Mouse (Mus musculus) limb, embryonic 11.5 days (tissue): Measurements from ENCODE around the gene Dock8. TPM values are rescaled to one million over a fixed set of nuclear protein-coding genes. Genes with fewer than 3 reads are reported as not detected.

Experiments
- ATAC-seq: fragments of 200-750 bp; cut with Nextera tagmentation; 2 replicates; pipeline ENCODE4 v1.8.0; 2017; ENCODE audit warnings: low read depth; ENCODE audit not compliant: insufficient number of reproducible peaks, low FRiP score, low TSS enrichment
- DNase-seq: peaks from one replicate; pipeline ENCODE4 v3.0.0-alpha.2; 2015; ENCODE audit warnings: low spot score
- H3K27ac ChIP-seq: fragments of 300-500 bp; sonication (generic); replicated peaks from 2 replicates; pipeline ENCODE4 v1.5.1; 2014; ENCODE audit warnings: low read depth, mild to moderate bottlenecking, low read length
- H3K27me3 ChIP-seq: fragments of 300-500 bp; sonication (generic); 2 replicates; pipeline ENCODE4 v1.6.1; 2014; ENCODE audit warnings: mild to moderate bottlenecking, low read length, mixed read lengths; ENCODE audit not compliant: control insufficient read depth, insufficient read depth
- H3K36me3 ChIP-seq: fragments of 300-500 bp; sonication (generic); 2 replicates; pipeline ENCODE4 v1.6.1; 2014; ENCODE audit warnings: mild to moderate bottlenecking, low read length, moderate library complexity, mixed read lengths; ENCODE audit not compliant: control insufficient read depth, insufficient read depth
- H3K4me1 ChIP-seq: fragments of 300-500 bp; sonication (generic); 2 replicates; pipeline ENCODE4 v1.6.1; 2014; ENCODE audit warnings: low read length, mixed read lengths; ENCODE audit not compliant: control insufficient read depth, insufficient read depth
- H3K4me2 ChIP-seq: fragments of 300-500 bp; sonication (generic); 2 replicates; pipeline ENCODE4 v1.6.1; 2014; ENCODE audit warnings: low read depth, mild to moderate bottlenecking, moderate library complexity; ENCODE audit not compliant: severe bottlenecking
- H3K4me3 ChIP-seq: fragments of 300-500 bp; sonication (generic); 2 replicates; pipeline ENCODE4 v1.5.1; 2014; ENCODE audit warnings: low read depth, low read length
- H3K9ac ChIP-seq: fragments of 300-500 bp; sonication (generic); 2 replicates; pipeline ENCODE4 v1.6.1; 2014; ENCODE audit warnings: mild to moderate bottlenecking, low read length
- H3K9me3 ChIP-seq: fragments of 300-500 bp; sonication (generic); 2 replicates; pipeline ENCODE4 v1.6.1; 2016; ENCODE audit warnings: low read length; ENCODE audit not compliant: control insufficient read depth
- WGBS: fragments of 180-500 bp; shearing (Covaris S2); extraction: QIAGEN DNeasy Blood & Tissue Kit; methylation state at CpG from one replicate; pipeline ENCODE4 v1.1.7; 2014; 5-methylcytosine and 5-hydroxymethylcytosine counted together
- polyA plus RNA-seq: library from polyadenylated mRNA; unstranded; fragments of >200 nt; fragmentation: Nextera tagmentation; extraction: Ambion mirVana; gene quantifications from 2 replicates; pipeline ENCODE4 v1.2.1, GENCODE M21; 2014

The Dock8 gene
- polyA plus RNA-seq, 1 experiment from 2014 or later = 1.6 TPM

- Histone ChIP-seq H3K27ac (no peak overlapping the region), H3K4me1 (no peaks in the 10 kb centered on the region), H3K9ac (no peak overlapping the region), H3K36me3 (no peaks in the 10 kb centered on the region), H3K4me3 (no peak overlapping the region), H3K4me2 (no peak overlapping the region), H3K9me3 (no peaks in the 10 kb centered on the region), H3K27me3 (no peaks in the 10 kb centered on the region)
- DNase-seq (no peak), ATAC-seq (no peak)
- 78% methylated on average over 8 of the region's 8 CpGs for WGBS
Observed at GRCm38 (mm10) chr19:25078130-25078529, 78.8 kb downstream of the Dock8 start.

- Histone ChIP-seq H3K9me3 (no peaks in the 10 kb centered on the region), H3K4me1 (no peaks in the 10 kb centered on the region), H3K36me3 (no peaks in the 10 kb centered on the region), H3K4me2 (no peak overlapping the region), H3K27me3 (no peaks in the 10 kb centered on the region), H3K27ac (no peak overlapping the region), H3K4me3 (no peak overlapping the region), H3K9ac (no peak overlapping the region)
- no peak for DNase-seq
- no peak for ATAC-seq
- 75% methylated on average over 5 of the region's 5 CpGs for WGBS
Observed at GRCm38 (mm10) chr19:25080166-25080565, 80.8 kb downstream of the Dock8 start.

GRCm38 (mm10) chr19:25082839-25083238 lies 83.5 kb downstream of the Dock8 start:
- no peak overlapping the region for H3K9ac ChIP-seq
- H3K36me3 ChIP-seq = no peaks in the 10 kb centered on the region
- ATAC-seq (no peak), DNase-seq (no peak)
- no peaks in the 10 kb centered on the region for H3K9me3 ChIP-seq
- no peak overlapping the region for H3K4me2 ChIP-seq
- no peak overlapping the region for H3K4me3 ChIP-seq
- 73% methylated on average over 2 of the region's 2 CpGs for WGBS
- no peak overlapping the region for H3K27ac ChIP-seq
- no peaks in the 10 kb centered on the region for H3K4me1 ChIP-seq
- no peaks in the 10 kb centered on the region for H3K27me3 ChIP-seq

- no peak overlapping the region for H3K27ac ChIP-seq
- H3K27me3 ChIP-seq = no peaks in the 10 kb centered on the region
- no peak overlapping the region for H3K4me2 ChIP-seq
- H3K4me3 ChIP-seq = no peak overlapping the region
- no peak overlapping the region for H3K9ac ChIP-seq
- ATAC-seq (no peak), DNase-seq (no peak)
- no peaks in the 10 kb centered on the region for H3K4me1 ChIP-seq
- WGBS = 76% methylated on average over 7 of the region's 7 CpGs
- no peaks in the 10 kb centered on the region for H3K36me3 ChIP-seq
- no peaks in the 10 kb centered on the region for H3K9me3 ChIP-seq
Observed at GRCm38 (mm10) chr19:25087181-25087580, 87.8 kb downstream of the Dock8 start.

- Histone ChIP-seq H3K4me1 (no peaks in the 10 kb centered on the region), H3K4me3 (no peak overlapping the region), H3K9me3 (no peaks in the 10 kb centered on the region), H3K27ac (no peak overlapping the region), H3K36me3 (no peaks in the 10 kb centered on the region), H3K4me2 (no peak overlapping the region), H3K9ac (no peak overlapping the region), H3K27me3 (no peaks in the 10 kb centered on the region)
- ATAC-seq (no peak), DNase-seq (no peak)
- 89% methylated on average over 7 of the region's 7 CpGs for WGBS
Observed at GRCm38 (mm10) chr19:25089746-25090145, 90.4 kb downstream of the Dock8 start.

- no peak for DNase-seq
- Histone ChIP-seq H3K27me3 (no peaks in the 10 kb centered on the region), H3K9me3 (no peaks in the 10 kb centered on the region), H3K4me1 (peaks cover 4% of the 10 kb centered on the region; the same call in 1 of the 2 replicates), H3K27ac (no peak overlapping the region), H3K4me3 (no peak overlapping the region), H3K36me3 (no peaks in the 10 kb centered on the region), H3K9ac (no peak overlapping the region), H3K4me2 (no peak overlapping the region)
- 47% methylated on average over 3 of the region's 3 CpGs for WGBS
- no peak for ATAC-seq
Observed at GRCm38 (mm10) chr19:25095135-25095534, 95.8 kb downstream of the Dock8 start.

GRCm38 (mm10) chr19:25096316-25096715 lies 97.0 kb downstream of the Dock8 start:
- H3K9ac ChIP-seq = no peak overlapping the region
- H3K4me1 ChIP-seq = peaks cover 4% of the 10 kb centered on the region; the same call in 1 of the 2 replicates
- H3K4me3 ChIP-seq = no peak overlapping the region
- no peaks in the 10 kb centered on the region for H3K36me3 ChIP-seq
- H3K27ac ChIP-seq = no peak overlapping the region
- H3K27me3 ChIP-seq = no peaks in the 10 kb centered on the region
- WGBS = 78% methylated on average over 9 of the region's 9 CpGs
- no peaks in the 10 kb centered on the region for H3K9me3 ChIP-seq
- H3K4me2 ChIP-seq = no peak overlapping the region
- no peak for DNase-seq
- no peak for ATAC-seq

- Histone ChIP-seq H3K9ac (no peak overlapping the region), H3K27me3 (no peaks in the 10 kb centered on the region), H3K4me2 (no peak overlapping the region), H3K4me1 (peaks cover 4% of the 10 kb centered on the region; the same call in 1 of the 2 replicates), H3K4me3 (no peak overlapping the region), H3K27ac (no peak overlapping the region), H3K36me3 (no peaks in the 10 kb centered on the region), H3K9me3 (no peaks in the 10 kb centered on the region)
- WGBS = 60% methylated on average over 4 of the region's 4 CpGs
- no peak for DNase-seq
- ATAC-seq = no peak
Observed at GRCm38 (mm10) chr19:25096986-25097385, 97.7 kb downstream of the Dock8 start.

GRCm38 (mm10) chr19:25097506-25097905 lies 98.2 kb downstream of the Dock8 start:
- no peak overlapping the region for H3K4me3 ChIP-seq
- ATAC-seq (no peak), DNase-seq (no peak)
- peaks cover 4% of the 10 kb centered on the region; the same call in 1 of the 2 replicates for H3K4me1 ChIP-seq
- WGBS = 43% methylated on average over 7 of the region's 7 CpGs
- H3K27me3 ChIP-seq = no peaks in the 10 kb centered on the region
- no peak overlapping the region for H3K9ac ChIP-seq
- no peaks in the 10 kb centered on the region for H3K9me3 ChIP-seq
- no peak overlapping the region for H3K27ac ChIP-seq
- H3K36me3 ChIP-seq = no peaks in the 10 kb centered on the region
- H3K4me2 ChIP-seq = no peak overlapping the region
